Mouse (Mus musculus): ENCODE measurements around the gene Pou4f1. TPM values are rescaled to one million over a fixed set of nuclear protein-coding genes. Genes with fewer than 3 reads are reported as not detected.
A peak's percentile ranks its signal among the peaks of the same experiment; 100 is the strongest.

Pou4f1 gene
- polyA plus RNA-seq, 1 experiment, result not detected

DNA sequence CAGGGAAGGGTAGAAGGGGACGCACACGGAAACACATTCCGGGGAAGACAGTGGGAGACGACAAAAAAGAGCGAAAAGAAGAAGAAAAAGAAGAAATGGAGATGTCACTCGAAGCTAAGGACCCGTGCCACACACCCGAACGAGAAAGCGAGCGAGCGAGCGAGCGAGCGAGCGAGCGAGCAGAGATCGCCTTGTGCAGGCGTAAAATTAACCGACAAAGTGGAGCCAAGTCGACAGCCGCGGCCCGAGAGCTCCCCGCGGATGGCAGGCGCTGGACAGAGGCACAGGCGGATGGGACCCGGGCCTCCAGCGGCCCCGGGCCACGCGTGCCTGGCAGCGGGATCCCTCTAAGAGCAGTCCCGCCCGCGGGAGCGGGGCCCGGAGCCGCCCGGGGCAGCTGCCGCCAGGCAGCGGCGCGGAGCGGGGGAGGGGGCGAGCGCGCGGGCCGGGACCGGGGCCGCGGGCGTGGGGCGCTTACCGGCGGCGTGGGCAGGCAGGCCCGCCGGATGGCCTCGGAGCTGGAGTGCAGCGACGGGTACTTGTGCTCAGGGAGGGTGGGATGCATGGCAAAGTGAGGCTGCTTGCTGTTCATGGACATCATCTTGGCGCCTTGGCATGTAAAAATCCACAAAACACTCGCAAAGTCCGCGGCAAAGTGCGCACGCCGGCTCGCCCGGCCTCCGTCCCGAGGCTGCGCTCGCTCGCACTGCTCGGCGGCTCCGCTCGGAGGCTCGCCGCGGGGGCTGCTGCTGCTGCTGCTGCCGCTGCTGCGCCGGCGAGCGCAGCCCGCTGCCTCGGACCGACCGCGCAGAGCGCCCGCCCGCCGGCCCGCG lies 450 bp downstream of the Pou4f1 start:
- peak overlapping the region; percentile 36 for H3K4me3 ChIP-seq (replicated peaks; ENCODE audit: control insufficient read depth, low read depth, low read length)
- WGBS, result 3% methylated on average over 91 of the region's 101 CpGs
- TF ChIP-seq CTCF (IDR thresholded peaks at IDR 0.05; ENCODE audit: control insufficient read depth, insufficient read depth, low read length), result no peak
- no peak for TF ChIP-seq POLR2A (IDR thresholded peaks at IDR 0.05; ENCODE audit: borderline replicate concordance, control insufficient read depth, low read depth, low read length)
- no peaks in the 10 kb centered on the region; the same call in 1 of the 2 replicates for H3K4me1 ChIP-seq (ENCODE audit: control insufficient read depth, insufficient read depth, low read length)
- H3K27ac ChIP-seq (ENCODE audit: control insufficient read depth, insufficient read depth, low read depth, low read length, poor library complexity), result no peak overlapping the region; the same call in 1 of the 2 replicates

GRCm38 (mm10) chr14:104466557-104466956 lies 1.2 kb downstream of the Pou4f1 start:
- WGBS, result 7% methylated on average over 37 of the region's 43 CpGs
- TF ChIP-seq CTCF (IDR thresholded peaks at IDR 0.05; ENCODE audit: control insufficient read depth, insufficient read depth, low read length), result no peak
- no peak for TF ChIP-seq POLR2A (IDR thresholded peaks at IDR 0.05; ENCODE audit: borderline replicate concordance, control insufficient read depth, low read depth, low read length)
- Histone ChIP-seq H3K27ac (ENCODE audit: control insufficient read depth, insufficient read depth, low read depth, low read length, poor library complexity) (no peak overlapping the region), H3K4me1 (ENCODE audit: control insufficient read depth, insufficient read depth, low read length) (no peaks in the 10 kb centered on the region; the same call in 1 of the 2 replicates), H3K4me3 (replicated peaks; ENCODE audit: control insufficient read depth, low read depth, low read length) (no peak overlapping the region)

DNA sequence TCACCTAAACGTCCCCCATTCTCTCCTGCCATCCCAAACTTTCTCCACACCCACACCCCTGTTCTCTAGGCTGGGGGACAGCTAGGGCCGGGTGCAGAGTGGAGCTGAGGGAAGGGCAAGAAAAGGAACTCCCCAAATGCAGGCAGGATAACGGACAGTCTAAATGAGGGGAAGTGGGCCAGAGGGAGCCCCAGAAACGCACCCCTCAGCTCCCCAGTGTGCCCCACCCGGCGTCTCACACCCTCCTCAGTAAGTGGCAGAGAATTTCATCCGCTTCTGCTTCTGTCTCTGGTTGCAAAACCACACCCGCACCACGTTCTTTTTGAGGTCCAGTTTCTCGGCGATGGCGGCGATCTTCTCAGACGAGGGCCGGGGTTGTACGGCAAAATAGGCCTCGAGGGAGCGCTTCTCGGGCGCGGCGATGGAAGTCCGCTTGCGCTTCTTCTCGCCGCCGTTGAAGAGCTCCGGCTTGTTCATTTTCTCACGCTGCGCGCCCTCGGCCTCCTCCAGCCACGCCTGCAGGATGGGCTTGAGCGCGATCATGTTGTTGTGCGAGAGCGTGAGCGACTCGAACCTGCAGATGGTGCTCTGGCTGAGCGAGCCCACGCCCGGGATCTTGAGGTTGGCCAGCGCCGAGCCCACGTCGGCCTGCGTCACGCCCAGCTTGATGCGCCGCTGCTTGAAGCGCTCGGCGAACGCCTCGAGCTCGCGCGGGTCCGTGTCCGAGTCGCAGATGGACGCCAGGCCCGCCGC lies 2.1 kb downstream of the Pou4f1 start:
- 2% methylated on average over 59 of the region's 64 CpGs for WGBS
- no peak for TF ChIP-seq POLR2A (IDR thresholded peaks at IDR 0.05; ENCODE audit: borderline replicate concordance, control insufficient read depth, low read depth, low read length)
- no peak for TF ChIP-seq CTCF (IDR thresholded peaks at IDR 0.05; ENCODE audit: control insufficient read depth, insufficient read depth, low read length)
- no peak overlapping the region for H3K4me3 ChIP-seq (replicated peaks; ENCODE audit: control insufficient read depth, low read depth, low read length)

DNA sequence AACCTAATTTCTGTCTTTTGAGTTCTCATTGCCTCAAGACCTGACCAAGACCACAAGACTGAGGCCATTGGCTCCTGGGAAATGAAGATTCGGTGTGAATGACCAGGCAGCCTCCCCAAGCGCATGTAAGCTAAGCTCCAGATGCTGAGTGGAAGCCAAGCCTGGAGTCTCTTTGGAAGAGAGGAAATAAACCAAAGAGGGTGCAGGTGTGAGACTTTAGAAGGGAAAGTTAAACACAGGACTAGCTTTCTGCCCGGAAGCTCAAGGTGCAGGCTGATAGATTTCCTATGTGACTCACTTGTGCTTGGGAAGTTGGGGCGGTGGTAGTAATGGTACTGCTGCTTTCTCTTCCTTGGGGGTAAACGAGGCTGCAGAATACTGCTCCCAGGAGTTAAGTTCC lies 3.0 kb downstream of the Pou4f1 start:
- 10% methylated on average over 5 of the region's 5 CpGs for WGBS
- Histone ChIP-seq H3K4me3 (replicated peaks; ENCODE audit: control insufficient read depth, low read depth, low read length) (no peak overlapping the region), H3K4me1 (ENCODE audit: control insufficient read depth, insufficient read depth, low read length) (no peaks in the 10 kb centered on the region; the same call in 1 of the 2 replicates), H3K27ac (ENCODE audit: control insufficient read depth, insufficient read depth, low read depth, low read length, poor library complexity) (no peak overlapping the region)
- TF ChIP-seq POLR2A (IDR thresholded peaks at IDR 0.05; ENCODE audit: borderline replicate concordance, control insufficient read depth, low read depth, low read length) (no peak), CTCF (IDR thresholded peaks at IDR 0.05; ENCODE audit: control insufficient read depth, insufficient read depth, low read length) (no peak)

More for the DNA sequence above, 2.1 kb downstream of the Pou4f1 start:
- H3K27ac ChIP-seq (ENCODE audit: control insufficient read depth, insufficient read depth, low read depth, low read length, poor library complexity), result no peak overlapping the region
- H3K4me1 ChIP-seq (ENCODE audit: control insufficient read depth, insufficient read depth, low read length), result no peaks in the 10 kb centered on the region; the same call in 1 of the 2 replicates

GRCm38 (mm10) chr14:104463631-104464250 lies 4.1 kb downstream of the Pou4f1 start:
- Histone ChIP-seq H3K4me3 (replicated peaks; ENCODE audit: control insufficient read depth, low read depth, low read length) (no peak overlapping the region), H3K4me1 (ENCODE audit: control insufficient read depth, insufficient read depth, low read length) (no peaks in the 10 kb centered on the region; the same call in 1 of the 2 replicates), H3K27ac (ENCODE audit: control insufficient read depth, insufficient read depth, low read depth, low read length, poor library complexity) (no peak overlapping the region)
- TF ChIP-seq POLR2A (IDR thresholded peaks at IDR 0.05; ENCODE audit: borderline replicate concordance, control insufficient read depth, low read depth, low read length) (no peak), CTCF (IDR thresholded peaks at IDR 0.05; ENCODE audit: control insufficient read depth, insufficient read depth, low read length) (no peak)
- 18% methylated on average over 5 of the region's 5 CpGs for WGBS

- TF ChIP-seq POLR2A (IDR thresholded peaks at IDR 0.05; ENCODE audit: borderline replicate concordance, control insufficient read depth, low read depth, low read length) (no peak), CTCF (IDR thresholded peaks at IDR 0.05; ENCODE audit: control insufficient read depth, insufficient read depth, low read length) (no peak)
- WGBS, result 4% methylated on average over 10 of the region's 10 CpGs
Measured at GRCm38 (mm10) chr14:104461286-104462240, 6.2 kb downstream of the Pou4f1 start.

More at GRCm38 (mm10) chr14:104461286-104462240, 6.2 kb downstream of the Pou4f1 start:
- no peak overlapping the region for H3K27ac ChIP-seq (ENCODE audit: control insufficient read depth, insufficient read depth, low read depth, low read length, poor library complexity)
- H3K4me3 ChIP-seq (replicated peaks; ENCODE audit: control insufficient read depth, low read depth, low read length), result no peak overlapping the region
- H3K4me1 ChIP-seq (ENCODE audit: control insufficient read depth, insufficient read depth, low read length), result no peaks in the 10 kb centered on the region; the same call in 1 of the 2 replicates

All from bone marrow, adult 2 months (tissue).